Mouse (Mus musculus) monocyte, adult 2 months (primary cell): Measurements from ENCODE around the gene Crebzf.

Source experiments
- DNase-seq, 2 experiments: peaks; one replicate each; pipeline ENCODE4 v3.0.0; 2022; ENCODE audit warnings: low spot score in 2 of 2, low read depth in 1 of 2

The Crebzf gene

GRCm38 (mm10) chr7:90476313-90477245, 34.0 kb downstream of the Crebzf start, which contains the start of gene Dlg2:
TSS of gene Dlg2 (plus strand) at chr7:90476672.
- no peak for DNase-seq

- DNase-seq, result no peak
Measured at GRCm38 (mm10) chr7:90482607-90483006, 40.1 kb downstream of the Crebzf start.
